Mouse (Mus musculus) C2C12 (cell line): ENCODE measurements around the gene Fam163b.

ENCODE experiments used
- CTCF ChIP-seq: IDR thresholded peaks from one replicate; pipeline ENCODE4 v1.5.1; 2011; ENCODE audit not compliant: control insufficient read depth, insufficient read depth, insufficient read length
- MAX ChIP-seq: IDR thresholded peaks from one replicate; pipeline ENCODE4 v1.6.1; 2011; ENCODE audit warnings: mild to moderate bottlenecking, control low read depth
- MYOG ChIP-seq: IDR thresholded peaks from one replicate; pipeline ENCODE4 v1.6.1; 2011; ENCODE audit not compliant: control insufficient read depth, insufficient read length; ENCODE audit errors: extremely low read depth

- TF ChIP-seq MYOG, result no peak
- TF ChIP-seq CTCF, result no peak
- TF ChIP-seq MAX, result no peak
Observed at GRCm38 (mm10) chr2:27122578-27122977, 19.7 kb downstream of the Fam163b start.
